Mouse (Mus musculus): ENCODE data around the gene Egfl7.

Gene Egfl7

GRCm38 (mm10) chr2:26570034-26570433, 9.8 kb upstream of the Egfl7 start:
- DNase-seq = no peak

DNA sequence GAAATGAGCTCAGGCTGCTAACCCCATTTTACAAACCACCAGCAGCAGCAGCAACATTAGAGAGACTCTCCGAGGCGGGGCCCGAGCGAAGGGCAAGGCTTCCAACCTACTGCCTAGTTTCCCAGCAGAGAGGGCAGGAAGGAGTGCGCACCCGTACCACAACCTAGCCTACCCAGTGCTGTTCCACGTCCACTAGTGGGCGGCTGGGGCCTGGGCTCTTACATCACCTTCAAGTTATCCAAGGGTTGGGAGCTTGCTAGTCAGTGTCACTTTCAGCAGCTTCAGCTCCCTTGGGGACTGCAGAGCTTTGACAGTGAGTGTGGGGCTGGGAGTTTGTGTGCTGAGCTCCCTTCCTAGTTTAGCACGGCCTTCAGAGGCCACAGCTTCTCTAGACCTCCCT, 8.4 kb upstream of the Egfl7 start:
- DNase-seq = no peak

DNA sequence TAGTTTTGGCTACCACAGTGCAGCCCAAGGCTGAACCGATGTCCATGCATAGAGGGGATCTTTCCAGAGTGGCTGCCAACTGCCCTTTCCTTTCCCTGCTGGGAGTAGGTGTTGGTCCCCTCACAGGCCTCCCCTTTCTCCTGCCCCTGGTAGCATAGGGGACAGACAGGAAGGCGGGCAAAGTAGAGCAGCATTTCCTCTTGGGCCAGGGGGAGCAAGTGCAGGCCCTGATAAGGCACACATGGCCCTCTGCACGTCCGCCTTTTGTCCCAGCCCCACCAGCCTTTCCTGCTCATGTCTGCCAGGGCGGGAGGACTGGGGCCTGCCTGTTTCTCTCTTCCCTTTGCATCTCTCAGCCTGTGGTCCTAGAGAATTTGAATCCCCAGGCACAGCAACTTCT, 8.0 kb upstream of the Egfl7 start:
- no peak for DNase-seq

DNA sequence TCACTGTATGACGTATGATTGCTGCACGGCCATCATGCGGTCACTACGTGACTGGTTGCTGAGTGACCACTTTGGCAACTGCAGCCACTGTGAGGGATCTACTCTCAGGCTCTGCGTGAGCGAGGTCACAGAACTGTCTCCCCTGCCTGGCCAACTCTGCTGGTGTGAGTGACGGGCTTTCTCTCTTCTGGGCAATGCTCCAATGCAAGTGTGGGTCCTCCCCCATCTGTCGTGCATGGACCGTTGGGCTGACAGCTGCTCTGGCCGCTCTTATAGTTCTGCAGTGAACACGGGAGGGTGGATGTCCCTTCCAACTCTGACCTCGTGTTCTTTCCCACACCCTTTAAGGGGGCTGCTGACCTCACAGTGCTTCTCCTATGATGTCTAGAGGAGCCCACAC, 6.4 kb upstream of the Egfl7 start:
- no peak for DNase-seq

DNA sequence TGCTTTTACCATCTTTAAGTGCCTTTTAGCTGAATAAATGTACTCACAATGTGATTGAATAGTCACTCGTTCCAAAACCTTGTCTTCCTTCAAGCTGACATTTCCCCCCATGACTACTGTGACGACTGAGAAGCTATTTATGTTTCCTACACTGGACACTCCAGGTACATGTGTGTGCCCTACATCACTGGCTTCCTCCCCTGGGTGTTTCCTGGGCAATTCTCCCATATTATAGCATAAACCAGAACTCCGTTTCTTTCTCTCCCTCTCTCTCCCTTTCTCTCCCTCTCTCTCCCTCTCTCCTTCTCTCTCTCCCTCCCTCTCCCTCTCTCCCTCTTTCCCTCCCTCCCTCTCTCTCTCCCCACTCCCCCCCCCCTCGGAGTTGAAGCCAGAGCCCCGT, 6.0 kb upstream of the Egfl7 start:
- DNase-seq = no peak

DNA sequence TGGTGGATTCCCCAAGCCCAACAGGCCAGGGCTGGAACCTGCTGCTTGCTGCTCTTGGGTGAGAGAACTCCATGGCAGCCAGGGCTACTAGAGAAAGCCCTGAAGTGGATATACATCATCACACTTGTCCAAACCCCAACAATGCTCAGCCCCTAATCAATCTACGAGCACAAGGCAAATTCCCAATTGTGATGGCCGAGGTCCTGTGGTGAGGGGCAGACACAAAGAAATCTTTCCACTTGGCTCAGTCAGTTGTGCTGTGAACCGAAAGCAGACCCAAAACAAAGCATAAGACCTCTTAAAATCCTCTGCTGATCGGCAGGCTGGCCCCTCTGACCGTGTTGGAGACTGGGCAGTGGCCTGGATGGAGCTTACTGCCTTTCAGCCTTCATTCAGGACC, 5.0 kb upstream of the Egfl7 start:
- no peak for DNase-seq

DNA sequence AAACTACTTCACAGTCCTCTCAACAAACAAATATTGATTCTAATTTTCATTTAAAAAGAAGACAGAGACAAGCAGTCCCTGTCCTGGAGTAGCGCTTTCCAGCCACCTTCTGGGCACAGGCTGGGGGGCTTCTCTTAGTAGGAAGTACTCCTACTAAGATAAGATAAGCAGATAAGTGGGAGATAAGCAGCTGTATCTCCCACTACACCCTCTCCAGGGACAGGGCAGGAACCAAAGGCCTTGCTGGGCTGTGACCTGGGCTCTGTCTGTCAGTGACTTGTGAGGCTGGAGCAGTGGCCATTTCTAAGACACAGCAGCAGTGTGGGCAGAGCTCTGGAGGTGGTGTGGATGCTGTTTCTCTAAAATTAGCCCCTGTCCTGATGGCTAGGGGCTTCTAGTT, 4.4 kb upstream of the Egfl7 start:
- no peak for DNase-seq

DNA sequence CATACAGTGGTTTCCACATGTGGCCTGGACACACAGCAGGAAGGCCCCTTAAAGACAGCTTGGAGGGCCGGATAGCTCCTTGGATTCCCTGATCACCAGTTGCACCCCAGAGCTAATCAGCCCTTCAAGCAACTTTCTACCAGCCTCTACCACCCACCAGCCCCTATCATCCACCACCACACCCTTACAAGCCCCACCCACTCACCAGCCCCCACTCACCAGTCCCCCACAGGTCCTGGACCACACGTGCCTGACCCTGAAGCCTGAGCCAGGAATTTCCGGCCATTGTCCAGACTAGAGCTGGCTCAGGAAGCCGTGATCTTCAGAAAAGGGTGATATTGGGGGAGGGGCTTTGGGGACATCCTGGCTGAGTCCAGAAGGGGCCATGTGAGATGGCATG, 3.9 kb upstream of the Egfl7 start:
- DNase-seq = no peak

- DNase-seq = no peak
These were observed 3.4 kb upstream of the Egfl7 start for GRCm38 (mm10) chr2:26576462-26576861.

DNA sequence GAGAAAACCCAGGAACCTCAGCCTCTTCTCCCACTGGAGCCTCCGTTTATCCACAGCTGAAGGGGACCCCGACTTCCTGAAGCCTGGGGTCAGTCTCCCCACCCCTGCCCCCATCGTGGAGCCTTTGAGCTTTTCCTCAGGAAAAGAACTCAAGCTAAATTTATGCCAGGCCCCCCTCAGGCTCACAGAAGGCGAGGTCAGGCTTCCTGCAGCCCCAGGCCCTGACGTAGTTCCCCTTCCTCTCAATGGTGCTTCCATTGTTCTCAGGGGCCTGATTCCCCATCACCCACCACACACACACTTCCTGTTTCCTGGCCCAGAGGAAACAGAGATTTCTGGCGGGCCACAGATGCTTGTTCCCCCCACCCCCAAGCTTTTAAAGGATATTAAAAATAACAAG, 1.4 kb upstream of the Egfl7 start:
- DNase-seq = no peak

DNA sequence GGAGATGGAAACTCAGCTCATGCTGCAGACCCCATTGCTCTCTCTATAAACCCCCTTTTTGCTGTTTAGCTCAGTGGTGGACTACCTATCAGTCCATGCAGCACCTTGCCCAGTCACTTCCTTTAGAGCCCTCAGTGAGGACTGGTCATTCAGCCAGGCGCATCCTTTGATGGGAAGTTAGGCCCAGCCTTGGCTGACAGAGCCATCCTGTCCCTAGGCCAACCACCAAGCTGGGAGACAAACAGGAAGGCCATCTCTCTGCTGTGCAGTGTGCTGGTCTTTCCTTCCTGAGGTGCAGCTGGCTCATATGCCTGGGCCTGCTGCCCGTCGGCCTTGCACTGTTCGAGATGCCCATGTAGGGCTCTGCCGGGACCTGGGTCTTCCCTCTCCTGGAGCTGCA, 937 bp downstream of the Egfl7 start:
- DNase-seq = no peak

- no peak for DNase-seq
These were observed 2.4 kb downstream of the Egfl7 start for GRCm38 (mm10) chr2:26582203-26582602.

GRCm38 (mm10) chr2:26582741-26583140, 2.9 kb downstream of the Egfl7 start:
- DNase-seq = no peak

- DNase-seq = no peak
These were observed 3.8 kb downstream of the Egfl7 start for GRCm38 (mm10) chr2:26583640-26584039.

DNA sequence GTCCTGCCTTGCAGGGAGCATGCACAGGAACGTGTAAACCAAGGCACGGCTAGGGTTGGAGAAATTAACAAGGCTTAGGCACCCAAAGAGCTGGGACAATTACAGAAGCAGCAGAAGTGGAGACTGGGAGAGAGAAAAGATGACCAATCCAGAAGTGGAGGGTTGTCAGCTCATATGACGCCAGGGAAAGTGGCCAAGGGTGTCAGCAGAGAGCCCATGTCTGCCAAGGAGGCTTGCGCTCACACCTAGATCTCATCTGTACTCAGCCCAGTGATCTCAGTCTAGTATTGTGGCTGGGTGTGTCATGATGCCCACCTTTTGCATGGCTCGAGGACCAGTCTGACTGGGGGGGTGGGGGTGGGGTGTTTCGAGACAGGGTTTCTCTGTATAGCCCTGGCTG, 5.9 kb downstream of the Egfl7 start:
- no peak for DNase-seq

DNA sequence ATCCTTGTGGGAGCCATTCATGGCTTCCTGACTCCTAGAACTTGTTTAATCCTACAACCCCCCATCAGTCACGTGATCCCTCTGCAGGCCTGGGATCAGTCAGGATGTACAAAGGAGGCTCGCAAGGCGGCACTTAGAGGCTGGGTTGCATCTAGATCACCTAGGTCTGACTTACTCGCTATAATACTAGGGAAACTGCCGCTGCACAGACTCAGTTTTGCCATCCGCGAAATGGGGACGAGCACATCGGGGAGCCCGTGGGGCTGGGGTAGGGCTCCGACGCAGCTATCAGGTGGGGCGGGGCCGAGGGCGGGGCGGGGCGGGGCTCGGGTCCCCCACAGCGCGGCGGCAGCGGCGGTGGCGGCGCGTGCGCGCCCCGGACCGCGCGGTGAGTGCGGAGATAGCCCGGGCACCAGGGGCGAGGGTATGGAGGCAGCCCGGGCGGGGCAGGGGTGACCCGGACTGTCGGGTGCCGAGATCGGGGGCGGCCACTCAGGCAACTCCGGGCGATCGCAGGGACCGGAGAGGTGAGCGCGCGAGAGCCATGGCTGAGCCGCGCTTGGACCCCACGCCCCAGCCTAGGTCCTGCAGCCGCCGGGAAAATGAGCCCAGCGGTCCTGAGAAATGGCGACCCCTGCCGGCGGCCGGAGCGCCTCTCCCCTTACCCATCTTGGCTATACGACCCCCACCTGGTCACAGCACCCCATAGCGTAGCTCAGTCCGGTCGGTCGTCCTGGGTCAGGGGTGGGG, 6.7 kb downstream of the Egfl7 start, which contains the start of gene Gm20532:
Gm20532 (plus strand) TSS at position 346 of the 750 bp plus-strand sequence.
- peak; percentile 36 to 43 for DNase-seq

GRCm38 (mm10) chr2:26587044-26587405, 7.2 kb downstream of the Egfl7 start:
- no peak for DNase-seq

GRCm38 (mm10) chr2:26588573-26588972, 8.8 kb downstream of the Egfl7 start:
- no peak for DNase-seq

- no peak for DNase-seq
These were observed 9.5 kb downstream of the Egfl7 start for GRCm38 (mm10) chr2:26589284-26589683.

DNA sequence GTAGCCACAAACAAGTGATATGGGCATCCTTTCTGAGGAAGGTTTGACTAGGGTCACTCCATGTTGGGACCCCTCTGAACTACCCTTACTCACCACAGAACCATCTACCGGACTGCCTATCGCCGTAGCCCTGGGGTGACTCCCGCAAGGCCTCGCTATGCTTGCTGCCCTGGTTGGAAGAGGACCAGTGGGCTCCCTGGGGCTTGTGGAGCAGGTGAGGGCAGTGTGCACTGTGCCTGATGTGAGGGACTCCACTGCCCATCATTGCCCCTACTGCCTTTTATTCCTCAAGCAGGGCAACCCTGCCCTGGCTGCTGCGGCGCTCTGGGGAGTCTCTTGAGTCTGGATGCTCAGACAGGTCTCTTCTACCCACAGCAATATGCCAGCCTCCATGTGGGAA, 10.5 kb downstream of the Egfl7 start:
- no peak for DNase-seq

GRCm38 (mm10) chr2:26590962-26591361, 11.1 kb downstream of the Egfl7 start:
- no peak for DNase-seq

- DNase-seq = no peak
These were observed 11.6 kb downstream of the Egfl7 start for GRCm38 (mm10) chr2:26591416-26591815.

- DNase-seq = no peak
These were observed 13.6 kb downstream of the Egfl7 start for GRCm38 (mm10) chr2:26593211-26594021.

GRCm38 (mm10) chr2:26594022-26594346, 14.2 kb downstream of the Egfl7 start:
- peak; percentile 27 to 60 for DNase-seq
